Mouse (Mus musculus) midbrain, embryonic 13.5 days (tissue): ENCODE data around the gene Hoxb5. TPM values are rescaled to one million over a fixed set of nuclear protein-coding genes. Genes with fewer than 3 reads are reported as not detected.

Experiments used
- ATAC-seq: fragments of 200-750 bp; cut with Nextera tagmentation; 2 replicates; pipeline ENCODE4 v1.8.0; 2017; ENCODE audit warnings: mild to moderate bottlenecking, moderate TSS enrichment, moderate library complexity
- H3K27ac ChIP-seq: fragments of 300-500 bp; sonication (generic); 2 replicates; pipeline ENCODE4 v1.5.1; 2015; ENCODE audit warnings: inconsistent platforms, mild to moderate bottlenecking, moderate library complexity
- H3K27me3 ChIP-seq: fragments of 300-500 bp; sonication (generic); 2 replicates; pipeline ENCODE4 v1.6.1; 2015; ENCODE audit warnings: mild to moderate bottlenecking, inconsistent platforms
- H3K36me3 ChIP-seq: fragments of 300-500 bp; sonication (generic); 2 replicates; pipeline ENCODE4 v1.6.1; 2015; ENCODE audit warnings: mild to moderate bottlenecking, inconsistent platforms
- H3K4me1 ChIP-seq: fragments of 300-500 bp; sonication (generic); replicated peaks from 2 replicates; pipeline ENCODE4 v1.6.1; 2015; ENCODE audit warnings: inconsistent platforms
- H3K4me2 ChIP-seq: fragments of 300-500 bp; sonication (generic); replicated peaks from 2 replicates; pipeline ENCODE4 v1.6.1; 2015; ENCODE audit warnings: moderate library complexity, mild to moderate bottlenecking, inconsistent platforms
- H3K4me3 ChIP-seq: fragments of 300-500 bp; sonication (generic); replicated peaks from 2 replicates; pipeline ENCODE4 v1.5.1; 2015; ENCODE audit warnings: mild to moderate bottlenecking, inconsistent platforms
- H3K9ac ChIP-seq: fragments of 300-500 bp; sonication (generic); replicated peaks from 2 replicates; pipeline ENCODE4 v1.6.1; 2015; ENCODE audit warnings: mild to moderate bottlenecking, inconsistent platforms
- H3K9me3 ChIP-seq: fragments of 300-500 bp; sonication (generic); 2 replicates; pipeline ENCODE4 v1.6.1; 2016; ENCODE audit warnings: mild to moderate bottlenecking, inconsistent platforms
- WGBS: fragments of 180-500 bp; shearing (Covaris S2); methylation state at CpG from one replicate; pipeline ENCODE4 v1.1.7; 2015; 5-methylcytosine and 5-hydroxymethylcytosine counted together
- polyA plus RNA-seq: library from polyadenylated mRNA; unstranded; fragments of >200 nt; fragmentation: Nextera tagmentation; extraction: Ambion mirVana; gene quantifications from 2 replicates; pipeline ENCODE4 v1.2.1, GENCODE M21; 2015

Gene Hoxb5
- polyA plus RNA-seq, 1 experiment from 2014 or later: 0.08 TPM

DNA sequence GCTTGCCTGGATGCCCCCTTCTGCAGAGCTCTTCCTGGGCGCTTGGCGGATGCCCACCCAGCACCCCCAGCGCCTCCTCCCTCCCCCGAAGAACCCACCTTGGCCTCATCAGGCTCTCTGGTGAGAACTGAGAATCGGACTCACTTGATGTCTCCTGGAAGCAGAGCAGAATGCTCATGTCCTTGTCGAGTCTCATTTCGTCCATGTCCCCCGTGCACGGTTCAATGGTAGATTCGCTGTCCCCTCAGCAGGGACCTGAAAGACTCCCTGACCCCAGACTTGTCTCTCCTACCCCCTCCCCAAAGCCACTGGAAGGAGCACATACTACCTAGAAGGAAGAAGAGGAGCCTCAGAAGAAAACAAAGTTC, 2.1 kb upstream of the Hoxb5 start:
- WGBS: 3% methylated on average over 10 of the region's 10 CpGs
- H3K4me2 ChIP-seq: no peak overlapping the region
- H3K4me3 ChIP-seq: no peak overlapping the region
- H3K27ac ChIP-seq: no peak overlapping the region
- no peaks in the 10 kb centered on the region for H3K9me3 ChIP-seq
- H3K4me1 ChIP-seq: peaks cover 3% of the 10 kb centered on the region; the same call in 1 of the 2 replicates
- H3K27me3 ChIP-seq: peaks cover 100% of the 10 kb centered on the region
- ATAC-seq: no peak
- H3K36me3 ChIP-seq: no peaks in the 10 kb centered on the region
- no peak overlapping the region for H3K9ac ChIP-seq

GRCm38 (mm10) chr11:96301837-96302236, 1.3 kb upstream of the Hoxb5 start:
- WGBS: 1% methylated on average over 15 of the region's 15 CpGs
- Histone ChIP-seq H3K4me2 (no peak overlapping the region), H3K4me3 (no peak overlapping the region), H3K36me3 (no peaks in the 10 kb centered on the region), H3K27me3 (peaks cover 100% of the 10 kb centered on the region), H3K9ac (no peak overlapping the region), H3K9me3 (no peaks in the 10 kb centered on the region), H3K4me1 (peaks cover 3% of the 10 kb centered on the region; the same call in 1 of the 2 replicates), H3K27ac (no peak overlapping the region)
- ATAC-seq: no peak

DNA sequence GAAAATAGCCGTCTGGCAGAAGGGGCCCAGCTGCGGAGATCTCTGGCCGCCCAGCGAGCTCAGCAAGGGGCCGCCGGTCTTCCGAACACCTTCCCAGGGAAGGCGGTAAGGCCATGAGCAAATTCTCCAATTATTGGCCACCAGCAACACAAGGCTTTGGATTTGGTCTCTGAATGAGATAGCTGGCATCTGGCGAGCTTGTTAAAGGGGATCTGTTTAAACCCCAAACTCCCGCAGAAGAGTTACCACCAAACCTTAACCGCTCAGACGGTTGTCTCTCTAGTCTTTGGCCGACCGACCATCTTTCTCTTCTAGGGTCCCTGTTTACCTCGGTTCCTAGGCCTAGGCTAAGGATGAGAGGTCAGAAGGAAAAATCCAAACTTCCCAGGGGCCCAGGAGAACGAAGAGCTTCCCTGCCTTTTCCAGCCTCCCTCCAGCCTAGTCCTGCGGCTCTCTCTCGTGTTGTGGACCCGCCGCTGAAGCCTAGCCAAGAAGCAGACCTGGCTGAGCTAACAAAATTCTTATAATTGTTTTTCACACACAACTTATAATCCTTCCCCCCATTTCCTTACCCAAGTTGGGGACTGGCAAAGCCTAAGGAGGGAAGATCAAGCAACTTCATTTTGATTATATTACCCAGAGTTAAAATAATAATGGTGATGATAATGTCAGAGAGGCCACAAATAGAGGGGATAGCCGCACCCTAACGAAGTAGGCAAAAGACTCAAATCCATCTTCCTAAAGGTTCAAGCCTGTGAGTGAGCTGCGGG, 570 bp upstream of the Hoxb5 start:
- Histone ChIP-seq H3K27me3 (peaks cover 100% of the 10 kb centered on the region), H3K36me3 (no peaks in the 10 kb centered on the region), H3K9me3 (no peaks in the 10 kb centered on the region), H3K27ac (no peak overlapping the region), H3K4me1 (peaks cover 3% of the 10 kb centered on the region; the same call in 1 of the 2 replicates), H3K4me3 (no peak overlapping the region), H3K4me2 (no peak overlapping the region), H3K9ac (no peak overlapping the region)
- 2% methylated on average over 23 of the region's 23 CpGs for WGBS
- no peak for ATAC-seq

GRCm38 (mm10) chr11:96304381-96305195, 1.5 kb downstream of the Hoxb5 start:
- no peak overlapping the region for H3K27ac ChIP-seq
- no peak for ATAC-seq
- H3K4me1 ChIP-seq: no peaks in the 10 kb centered on the region; the same call in 1 of the 2 replicates
- H3K4me3 ChIP-seq: no peak overlapping the region
- WGBS: 2% methylated on average over 38 of the region's 38 CpGs
- no peaks in the 10 kb centered on the region for H3K36me3 ChIP-seq
- peaks cover 100% of the 10 kb centered on the region for H3K27me3 ChIP-seq
- H3K9ac ChIP-seq: no peak overlapping the region
- no peaks in the 10 kb centered on the region for H3K9me3 ChIP-seq
- H3K4me2 ChIP-seq: no peak overlapping the region

- ATAC-seq: no peak
- Histone ChIP-seq H3K27me3 (peaks cover 100% of the 10 kb centered on the region), H3K4me3 (no peak overlapping the region), H3K36me3 (no peaks in the 10 kb centered on the region), H3K27ac (no peak overlapping the region), H3K9ac (no peak overlapping the region), H3K9me3 (no peaks in the 10 kb centered on the region), H3K4me2 (no peak overlapping the region), H3K4me1 (no peaks in the 10 kb centered on the region; the same call in 1 of the 2 replicates)
- 22% methylated on average over 6 of the region's 6 CpGs for whole genome bisulfite sequencing
Observed at GRCm38 (mm10) chr11:96305505-96306182, 2.5 kb downstream of the Hoxb5 start.

GRCm38 (mm10) chr11:96306183-96306907, 3.2 kb downstream of the Hoxb5 start:
- H3K4me2 ChIP-seq: no peak overlapping the region
- no peak overlapping the region for H3K9ac ChIP-seq
- no peaks in the 10 kb centered on the region; the same call in 1 of the 2 replicates for H3K4me1 ChIP-seq
- no peaks in the 10 kb centered on the region for H3K36me3 ChIP-seq
- no peak overlapping the region for H3K27ac ChIP-seq
- ATAC-seq: no peak
- no peak overlapping the region for H3K4me3 ChIP-seq
- WGBS: 8% methylated on average over 7 of the region's 7 CpGs
- no peaks in the 10 kb centered on the region for H3K9me3 ChIP-seq
- H3K27me3 ChIP-seq: peaks cover 100% of the 10 kb centered on the region

DNA sequence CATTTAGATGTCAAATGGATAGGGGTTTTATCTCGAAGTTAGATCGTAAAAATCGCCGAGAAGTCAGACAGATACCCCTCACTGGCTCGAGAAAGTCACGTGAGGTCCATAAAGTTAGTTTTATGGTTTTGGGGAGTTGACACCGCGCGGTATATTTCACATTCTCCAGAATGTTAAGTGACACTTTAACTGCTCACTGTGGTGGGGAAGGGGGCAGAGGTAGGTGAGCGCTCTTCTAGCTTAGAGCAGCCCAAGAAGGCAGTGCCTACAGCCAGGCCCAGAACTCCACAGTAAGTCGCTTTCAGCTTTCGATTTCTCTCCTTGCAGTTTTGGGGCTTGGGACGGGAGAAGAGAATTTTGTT, 3.8 kb downstream of the Hoxb5 start:
- Histone ChIP-seq H3K4me2 (no peak overlapping the region), H3K4me1 (no peaks in the 10 kb centered on the region; the same call in 1 of the 2 replicates), H3K9me3 (no peaks in the 10 kb centered on the region), H3K27me3 (peaks cover 100% of the 10 kb centered on the region), H3K9ac (no peak overlapping the region), H3K4me3 (no peak overlapping the region), H3K36me3 (no peaks in the 10 kb centered on the region), H3K27ac (no peak overlapping the region)
- 1% methylated on average over 13 of the region's 13 CpGs for WGBS
- no peak for ATAC-seq

- 10% methylated on average over 4 of the region's 4 CpGs for WGBS
- ATAC-seq: no peak
- Histone ChIP-seq H3K4me1 (no peaks in the 10 kb centered on the region; the same call in 1 of the 2 replicates), H3K9me3 (no peaks in the 10 kb centered on the region), H3K27ac (no peak overlapping the region), H3K4me2 (no peak overlapping the region), H3K36me3 (no peaks in the 10 kb centered on the region), H3K9ac (no peak overlapping the region), H3K27me3 (peaks cover 100% of the 10 kb centered on the region), H3K4me3 (no peak overlapping the region)
Observed at GRCm38 (mm10) chr11:96308763-96309162, 5.6 kb downstream of the Hoxb5 start.

DNA sequence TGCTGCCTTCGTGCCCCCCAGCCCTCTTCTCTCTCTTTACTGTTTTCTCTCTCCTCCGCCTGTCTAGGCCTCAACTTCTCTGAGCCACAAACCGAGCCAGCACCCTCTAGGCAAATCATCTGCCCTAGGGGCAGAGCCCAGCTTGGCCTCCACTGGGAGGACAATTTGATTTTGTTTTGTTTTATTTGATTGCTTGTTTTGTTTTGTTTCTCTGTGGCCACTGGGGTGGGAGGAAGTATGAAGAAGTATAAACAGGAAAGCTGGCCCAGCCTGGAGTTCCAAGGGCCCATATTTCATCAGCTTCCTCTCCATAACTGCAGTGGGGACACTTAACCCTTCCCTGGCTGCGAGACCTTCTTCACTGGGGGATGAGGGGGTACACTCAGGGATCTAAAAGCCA, 6.2 kb downstream of the Hoxb5 start:
- Histone ChIP-seq H3K36me3 (no peaks in the 10 kb centered on the region), H3K27me3 (peaks cover 100% of the 10 kb centered on the region), H3K27ac (no peak overlapping the region), H3K4me1 (no peaks in the 10 kb centered on the region), H3K9ac (no peak overlapping the region), H3K4me2 (no peak overlapping the region), H3K9me3 (no peaks in the 10 kb centered on the region), H3K4me3 (no peak overlapping the region)
- no peak for ATAC-seq
- WGBS: 7% methylated on average over 4 of the region's 4 CpGs

- 4% methylated on average over 20 of the region's 20 CpGs for WGBS
- H3K4me3 ChIP-seq: no peak overlapping the region
- no peak overlapping the region for H3K27ac ChIP-seq
- no peak overlapping the region for H3K4me2 ChIP-seq
- no peak for ATAC-seq
- H3K9ac ChIP-seq: no peak overlapping the region
- peaks cover 100% of the 10 kb centered on the region for H3K27me3 ChIP-seq
- no peaks in the 10 kb centered on the region for H3K4me1 ChIP-seq
- H3K9me3 ChIP-seq: no peaks in the 10 kb centered on the region
- H3K36me3 ChIP-seq: no peaks in the 10 kb centered on the region
Observed at GRCm38 (mm10) chr11:96310183-96310938, 7.2 kb downstream of the Hoxb5 start.

- Histone ChIP-seq H3K4me2 (no peak overlapping the region), H3K27ac (no peak overlapping the region), H3K4me3 (no peak overlapping the region), H3K36me3 (no peaks in the 10 kb centered on the region), H3K27me3 (peaks cover 100% of the 10 kb centered on the region), H3K4me1 (no peaks in the 10 kb centered on the region), H3K9ac (no peak overlapping the region), H3K9me3 (no peaks in the 10 kb centered on the region)
- no peak for ATAC-seq
- WGBS: 7% methylated on average over 6 of the region's 6 CpGs
Observed at GRCm38 (mm10) chr11:96311097-96311496, 8.0 kb downstream of the Hoxb5 start.
